Mouse (Mus musculus): ENCODE results near the gene Kcnj14. TPM values are rescaled to one million over a fixed set of nuclear protein-coding genes. Genes with fewer than 3 reads are reported as not detected.

Gene Kcnj14
- polyA plus RNA-seq, 1 experiment from 2014 or later, result 0.72 TPM

DNA sequence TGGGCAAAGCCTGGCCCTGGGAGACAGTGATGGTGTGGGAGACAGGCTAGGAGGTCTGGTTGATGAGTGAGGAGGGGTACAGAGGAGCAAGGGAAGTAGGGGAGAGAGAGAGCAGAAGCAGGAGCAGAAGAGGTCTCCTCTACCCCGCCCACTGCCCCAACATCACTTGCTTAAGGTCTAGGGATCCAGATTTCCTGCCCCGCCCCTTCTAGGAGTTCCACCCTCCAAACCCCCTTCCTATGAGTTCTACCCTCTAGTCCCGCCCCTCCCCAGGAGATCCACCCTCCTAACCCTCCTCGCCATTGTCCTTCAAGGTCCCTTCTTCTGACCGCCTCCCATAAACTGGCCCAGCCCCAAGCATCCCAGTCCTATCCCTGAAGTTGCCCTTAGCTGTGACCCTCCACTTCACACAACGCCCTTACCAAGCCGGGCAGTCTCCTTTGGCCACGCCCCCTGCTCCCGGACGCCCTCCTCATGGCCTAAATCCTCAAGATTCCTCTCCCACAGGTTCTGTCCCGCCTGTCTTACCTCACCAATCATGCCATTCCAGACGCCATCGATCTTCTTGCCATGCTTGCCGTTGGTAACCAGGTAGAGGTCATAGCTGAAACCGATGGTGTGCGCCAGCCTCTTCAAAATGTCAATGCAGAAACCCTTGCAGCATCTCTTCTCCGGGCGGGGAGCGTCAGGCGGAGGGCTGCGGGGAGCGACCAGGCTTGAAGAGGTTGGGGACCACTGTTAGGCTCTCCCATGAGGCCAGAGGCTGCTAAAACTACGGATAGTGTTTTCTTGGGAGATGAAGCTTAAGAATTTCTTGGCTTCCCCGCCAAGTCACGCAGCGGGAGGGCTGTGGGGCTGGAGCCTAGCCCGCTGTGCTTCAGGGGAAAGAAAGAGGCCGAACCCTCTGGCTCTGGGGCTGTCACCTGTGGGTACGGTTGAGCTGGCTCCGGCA lies 32.6 kb upstream of the Kcnj14 start:
- DNase-seq (ENCODE audit: low spot score), result peak; percentile 58
- H3K4me1 ChIP-seq, result peaks cover 50% of the 10 kb centered on the region
- H3K27me3 ChIP-seq (ENCODE audit: low read depth, poor library complexity, severe bottlenecking), result peaks cover 84% of the 10 kb centered on the region
- H3K36me3 ChIP-seq, result no peaks in the 10 kb centered on the region
- H3K4me3 ChIP-seq, result peak overlapping the region; percentile 52
- 1% methylated on average over 30 of the region's 30 CpGs for WGBS
- H3K27ac ChIP-seq (replicated peaks), result peak overlapping the region; percentile 61; the same call in 1 of the 2 replicates
- H3K9me3 ChIP-seq (replicated peaks), result no peaks in the 10 kb centered on the region

DNA sequence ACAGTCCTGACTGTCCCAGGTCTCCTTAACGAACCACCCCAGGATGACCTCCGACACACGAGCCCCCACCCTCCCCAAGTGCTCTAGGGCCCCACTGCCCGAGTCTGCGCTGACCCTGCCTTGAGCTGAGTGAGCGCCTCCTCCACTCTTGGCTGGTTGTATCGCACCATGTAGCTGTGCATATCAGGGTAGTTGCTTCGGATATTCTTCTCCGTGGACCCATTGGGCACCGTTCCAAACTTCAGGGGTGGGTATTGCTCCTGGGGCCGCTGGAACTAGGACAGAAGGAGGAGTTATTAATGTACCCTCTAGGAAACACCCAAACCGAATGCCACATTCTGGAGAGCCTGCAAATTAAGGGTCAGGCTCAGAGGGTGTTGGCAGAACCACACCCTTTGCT lies 28.5 kb upstream of the Kcnj14 start:
- H3K4me3 ChIP-seq, result no peak overlapping the region
- H3K4me1 ChIP-seq, result peaks cover 30% of the 10 kb centered on the region
- no peaks in the 10 kb centered on the region for H3K36me3 ChIP-seq
- peaks cover 56% of the 10 kb centered on the region for H3K27me3 ChIP-seq (ENCODE audit: low read depth, poor library complexity, severe bottlenecking)
- DNase-seq (ENCODE audit: low spot score), result no peak
- H3K27ac ChIP-seq (replicated peaks), result no peak overlapping the region
- 89% methylated on average over 12 of the region's 12 CpGs for WGBS
- no peaks in the 10 kb centered on the region for H3K9me3 ChIP-seq (replicated peaks)

DNA sequence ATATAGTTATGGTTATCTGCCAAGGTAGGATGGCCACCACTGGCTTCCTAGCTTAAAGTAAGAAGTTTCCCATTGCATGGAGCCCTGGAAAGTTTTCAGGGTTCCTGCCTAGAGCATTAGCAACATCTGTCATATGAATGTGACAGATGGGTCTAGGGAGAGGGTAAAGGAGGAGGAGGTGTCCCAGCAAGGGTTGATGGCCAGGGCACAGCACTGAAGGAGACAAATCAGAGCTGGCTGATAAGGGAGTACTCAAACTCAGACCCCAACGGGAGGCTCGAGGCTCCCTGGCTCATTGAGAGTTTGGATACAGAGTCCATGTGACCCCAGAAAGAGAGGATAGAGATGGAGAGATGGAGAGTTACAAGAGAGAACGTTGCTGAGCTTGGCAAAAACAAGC lies 26.1 kb upstream of the Kcnj14 start:
- no peak overlapping the region for H3K27ac ChIP-seq (replicated peaks)
- H3K9me3 ChIP-seq (replicated peaks), result no peaks in the 10 kb centered on the region
- DNase-seq (ENCODE audit: low spot score), result no peak
- WGBS, result 75% methylated on average over 3 of the region's 3 CpGs
- H3K27me3 ChIP-seq (ENCODE audit: low read depth, poor library complexity, severe bottlenecking), result peaks cover 36% of the 10 kb centered on the region
- H3K36me3 ChIP-seq, result no peaks in the 10 kb centered on the region
- H3K4me3 ChIP-seq, result no peak overlapping the region
- peaks cover 17% of the 10 kb centered on the region for H3K4me1 ChIP-seq

DNA sequence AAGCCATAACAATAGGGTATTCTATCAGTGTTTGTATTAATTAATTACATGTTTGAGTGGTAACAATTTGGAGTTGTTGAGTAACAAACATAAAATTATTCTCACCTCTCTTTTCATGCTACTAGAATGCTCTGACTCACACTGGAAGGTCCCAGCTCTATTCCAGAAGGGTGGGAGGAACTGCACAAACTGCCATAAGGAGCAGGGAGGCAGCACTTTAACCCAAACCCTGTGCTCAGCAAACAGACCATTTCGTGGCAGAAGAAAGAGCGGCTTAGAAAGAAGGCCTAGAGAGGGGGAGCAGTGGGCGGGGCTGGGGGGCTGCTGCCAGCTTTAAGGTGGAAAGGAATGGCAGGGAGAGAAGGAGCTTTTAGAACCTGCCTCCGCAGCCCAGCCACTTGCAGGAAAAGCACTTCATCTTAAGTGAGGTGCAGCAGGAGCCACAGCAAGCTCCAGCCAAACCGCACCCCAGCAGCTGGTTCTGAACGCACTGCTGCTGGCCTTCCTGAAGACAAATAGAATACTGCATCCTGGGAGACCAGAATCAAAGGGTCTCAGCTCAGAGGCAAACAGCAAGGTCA lies 24.0 kb upstream of the Kcnj14 start:
- no peak for DNase-seq (ENCODE audit: low spot score)
- WGBS, result 5% methylated on average over 6 of the region's 6 CpGs
- H3K4me1 ChIP-seq, result peaks cover 17% of the 10 kb centered on the region
- no peaks in the 10 kb centered on the region for H3K36me3 ChIP-seq
- H3K9me3 ChIP-seq (replicated peaks), result no peaks in the 10 kb centered on the region
- peak overlapping the region; percentile 78 for H3K27ac ChIP-seq (replicated peaks)
- peak overlapping the region; percentile 29 for H3K4me3 ChIP-seq
- peaks cover 17% of the 10 kb centered on the region for H3K27me3 ChIP-seq (ENCODE audit: low read depth, poor library complexity, severe bottlenecking)

DNA sequence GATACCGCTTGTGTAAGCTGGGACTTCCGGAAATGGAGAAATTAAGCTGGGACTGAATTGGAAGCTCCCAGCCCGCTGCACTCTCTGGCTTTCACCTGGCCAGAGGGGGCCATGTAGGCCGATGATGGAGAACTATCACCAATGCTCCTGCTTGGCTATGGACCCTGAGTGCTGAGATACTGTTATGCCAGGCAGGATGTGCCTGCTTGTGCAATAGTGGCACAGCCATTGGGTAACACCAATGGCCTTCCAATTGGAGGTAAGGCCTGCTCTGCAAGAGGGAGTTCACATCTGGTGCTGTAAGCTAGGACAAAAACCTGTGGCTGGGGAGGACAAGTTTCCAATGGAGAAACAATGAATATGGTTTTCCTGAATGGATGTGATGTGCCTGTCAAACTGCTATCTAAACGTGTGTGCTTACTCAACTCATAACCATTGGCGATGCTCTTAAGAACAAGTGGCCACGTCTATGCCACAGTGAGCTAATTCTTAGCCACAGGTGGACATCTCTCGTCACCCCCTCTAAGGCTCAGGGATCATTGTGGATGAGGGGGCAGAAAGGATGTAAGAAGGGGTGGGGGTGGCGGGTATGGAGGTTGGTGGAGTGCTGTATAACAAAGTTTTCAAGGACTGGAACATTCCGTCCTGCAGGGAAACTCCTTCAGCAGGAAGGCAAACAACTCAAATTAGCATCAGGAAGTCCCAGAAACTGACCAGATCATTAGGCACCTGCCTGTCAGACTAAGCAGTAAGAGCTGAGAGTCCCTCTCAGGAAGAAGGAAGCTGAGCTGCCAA lies 18.6 kb upstream of the Kcnj14 start:
- Histone ChIP-seq H3K4me3 (no peak overlapping the region), H3K27ac (replicated peaks) (no peak overlapping the region), H3K27me3 (ENCODE audit: low read depth, poor library complexity, severe bottlenecking) (peaks cover 12% of the 10 kb centered on the region; the same call in 1 of the 2 replicates), H3K36me3 (no peaks in the 10 kb centered on the region), H3K4me1 (peaks cover 4% of the 10 kb centered on the region), H3K9me3 (replicated peaks) (no peaks in the 10 kb centered on the region)
- WGBS, result 86% methylated on average over 10 of the region's 10 CpGs
- DNase-seq (ENCODE audit: low spot score), result no peak

DNA sequence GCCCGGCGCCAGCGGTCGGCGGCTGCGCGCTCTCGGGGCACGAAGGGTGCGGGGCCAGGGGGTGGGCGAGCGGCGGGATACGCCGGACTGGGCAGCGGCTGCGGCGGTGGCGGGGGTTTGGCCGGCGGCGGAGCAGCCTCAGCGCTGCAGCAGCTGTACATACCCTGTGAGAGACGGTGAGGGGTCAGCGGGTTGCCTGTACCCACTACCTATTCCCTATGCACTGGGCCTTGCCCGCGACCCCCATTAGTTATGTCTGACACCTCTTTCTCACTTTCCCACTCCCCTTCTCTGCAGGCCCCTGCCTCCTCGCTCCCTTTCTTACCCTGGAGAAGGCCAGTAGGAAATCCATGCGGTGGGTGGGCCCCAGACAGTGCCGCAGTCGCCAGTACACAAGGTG lies 9.3 kb upstream of the Kcnj14 start:
- Histone ChIP-seq H3K9me3 (replicated peaks) (no peaks in the 10 kb centered on the region), H3K36me3 (peaks cover 9% of the 10 kb centered on the region), H3K27me3 (ENCODE audit: low read depth, poor library complexity, severe bottlenecking) (peaks cover 71% of the 10 kb centered on the region), H3K4me3 (peak overlapping the region; percentile 47), H3K4me1 (peaks cover 43% of the 10 kb centered on the region), H3K27ac (replicated peaks) (0 out of 2 replicates have a peak overlapping the region, but pooled peaks have one; percentile 42)
- no peak for DNase-seq (ENCODE audit: low spot score)
- 3% methylated on average over 28 of the region's 31 CpGs for WGBS

DNA sequence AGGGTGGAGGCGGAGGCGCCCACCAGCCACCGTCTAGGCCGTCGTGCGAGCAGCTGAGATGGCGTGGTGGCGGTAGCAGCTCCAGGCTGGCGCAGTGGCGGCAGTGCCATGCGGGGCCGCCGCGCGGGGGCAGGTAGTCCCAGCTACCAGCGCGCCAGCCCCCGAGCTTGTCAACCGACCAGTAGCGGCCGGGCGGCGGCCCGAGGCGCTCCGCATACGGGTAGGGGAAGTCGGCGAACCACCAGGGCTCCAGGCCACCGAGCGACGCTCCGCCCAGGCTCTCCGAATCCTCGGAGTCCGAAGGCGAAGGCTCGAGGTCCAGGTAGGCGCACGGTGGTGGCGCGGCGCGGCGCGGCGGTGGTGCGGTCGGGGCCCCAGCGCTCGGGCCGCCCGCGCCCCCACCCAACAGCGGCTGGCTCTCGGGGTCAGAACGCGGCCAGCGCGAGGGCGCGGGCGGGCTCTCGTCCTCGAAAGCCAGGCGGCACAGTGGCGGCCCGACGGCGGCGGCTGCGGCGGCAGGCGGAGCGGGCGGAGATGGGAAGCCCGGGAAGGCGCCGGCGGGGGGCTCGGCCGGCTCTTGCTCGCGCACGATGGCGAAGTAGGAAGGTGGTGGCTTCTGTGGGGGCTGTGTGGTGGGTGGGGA lies 8.7 kb upstream of the Kcnj14 start:
- H3K27me3 ChIP-seq (ENCODE audit: low read depth, poor library complexity, severe bottlenecking), result peaks cover 71% of the 10 kb centered on the region
- peaks cover 44% of the 10 kb centered on the region for H3K4me1 ChIP-seq
- no peaks in the 10 kb centered on the region for H3K9me3 ChIP-seq (replicated peaks)
- H3K4me3 ChIP-seq, result peak overlapping the region; percentile 47
- WGBS, result 1% methylated on average over 86 of the region's 86 CpGs
- H3K27ac ChIP-seq (replicated peaks), result peak overlapping the region; percentile 42; the same call in 1 of the 2 replicates
- H3K36me3 ChIP-seq, result peaks cover 16% of the 10 kb centered on the region
- peak; percentile 36 for DNase-seq (ENCODE audit: low spot score)

DNA sequence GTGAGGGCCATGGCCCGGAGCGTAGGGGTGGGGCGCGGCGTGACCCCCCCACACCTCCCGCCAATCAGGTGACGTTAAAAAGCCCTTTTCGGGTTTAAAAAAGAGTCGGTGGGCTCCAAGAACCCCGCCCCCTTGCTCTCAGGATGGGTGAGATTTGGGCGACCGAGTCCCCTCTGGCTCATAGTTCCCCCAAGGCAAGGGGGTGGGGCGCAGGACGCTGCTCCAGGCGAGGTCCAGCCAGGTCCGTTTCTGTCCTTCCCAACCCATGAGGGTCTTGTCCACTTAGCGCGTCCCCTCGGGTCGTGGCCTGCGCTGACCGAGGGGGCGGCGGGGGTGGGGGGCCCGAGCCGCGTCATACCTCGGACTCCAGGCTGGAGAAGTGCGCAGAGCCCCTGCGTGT lies 7.8 kb upstream of the Kcnj14 start:
- H3K27me3 ChIP-seq (ENCODE audit: low read depth, poor library complexity, severe bottlenecking), result peaks cover 66% of the 10 kb centered on the region
- WGBS, result 9% methylated on average over 30 of the region's 30 CpGs
- H3K36me3 ChIP-seq, result peaks cover 24% of the 10 kb centered on the region
- no peak overlapping the region; the same call in 1 of the 2 replicates for H3K27ac ChIP-seq (replicated peaks)
- H3K9me3 ChIP-seq (replicated peaks), result no peaks in the 10 kb centered on the region
- DNase-seq (ENCODE audit: low spot score), result no peak
- peaks cover 44% of the 10 kb centered on the region for H3K4me1 ChIP-seq
- H3K4me3 ChIP-seq, result peak overlapping the region; percentile 47

DNA sequence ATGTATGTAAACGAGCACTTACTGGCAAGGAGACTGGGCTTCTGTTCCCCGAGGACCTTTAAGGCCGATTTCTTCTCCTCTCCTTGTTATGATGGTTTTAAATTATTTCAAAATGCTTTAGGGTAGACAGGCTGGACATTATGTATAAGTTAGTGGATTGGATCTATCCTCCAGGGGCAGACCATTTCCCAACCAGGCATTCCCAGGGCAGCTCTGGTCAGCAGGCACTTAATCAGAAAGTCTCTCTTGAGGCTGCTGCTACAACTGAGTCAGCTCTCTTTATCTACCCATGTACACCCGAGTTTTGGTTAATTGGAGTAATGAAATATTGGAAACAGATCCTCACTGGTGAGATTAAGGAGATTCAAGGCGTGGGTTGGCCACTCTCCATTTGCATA lies 6.5 kb upstream of the Kcnj14 start:
- peak overlapping the region; percentile 83 for H3K27ac ChIP-seq (replicated peaks)
- peak overlapping the region; percentile 89 for H3K4me3 ChIP-seq
- 24% methylated on average over 5 of the region's 5 CpGs for WGBS
- peaks cover 37% of the 10 kb centered on the region for H3K36me3 ChIP-seq
- H3K9me3 ChIP-seq (replicated peaks), result no peaks in the 10 kb centered on the region
- no peak for DNase-seq (ENCODE audit: low spot score)
- peaks cover 52% of the 10 kb centered on the region for H3K27me3 ChIP-seq (ENCODE audit: low read depth, poor library complexity, severe bottlenecking)
- peaks cover 44% of the 10 kb centered on the region for H3K4me1 ChIP-seq

DNA sequence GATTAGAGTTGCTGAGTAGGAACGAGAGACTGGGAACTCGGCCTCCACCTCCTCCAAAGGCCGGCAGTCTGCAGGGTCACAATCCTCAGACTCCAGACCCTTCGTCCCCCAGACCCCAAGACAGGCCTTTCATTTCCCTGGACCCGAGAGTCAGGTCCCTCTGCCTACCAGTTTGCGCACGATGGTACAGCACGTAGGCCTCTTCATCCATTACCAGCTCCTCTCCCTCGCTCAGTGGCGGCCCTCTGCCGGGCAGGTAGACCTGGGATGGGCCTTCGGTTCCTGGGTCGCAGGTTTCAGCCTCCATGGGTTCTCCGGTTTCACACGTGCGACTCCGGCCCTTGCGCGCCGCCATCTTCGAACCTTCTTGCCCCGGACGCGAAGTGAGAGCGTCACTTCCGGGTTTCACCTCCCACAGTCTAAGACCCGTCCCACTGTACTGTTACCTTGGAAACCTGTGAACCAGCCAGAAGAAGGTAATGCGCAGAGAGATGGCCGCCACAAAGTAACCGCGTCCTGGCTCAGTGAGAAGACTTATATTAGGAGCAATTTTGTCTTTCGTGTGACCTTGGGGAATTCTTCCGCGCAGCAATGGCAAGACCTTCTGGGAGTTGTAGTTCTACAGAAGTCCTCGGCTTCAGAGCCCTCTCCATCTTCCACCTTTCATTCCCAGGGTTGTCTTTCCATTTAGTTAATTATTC lies 6.0 kb upstream of the Kcnj14 start, which contains the start of gene Grwd1:
Gene Grwd1, minus strand, starts transcription at position 518 of the 701 bp plus-strand sequence.
- Histone ChIP-seq H3K4me3 (peak within 1 kb of the TSS; percentile 89), H3K27me3 (ENCODE audit: low read depth, poor library complexity, severe bottlenecking) (peaks cover 47% of the 10 kb centered on the region), H3K4me1 (peaks cover 44% of the 10 kb centered on the region), H3K9me3 (replicated peaks) (no peaks in the 10 kb centered on the region), H3K36me3 (peaks cover 43% of the 10 kb centered on the region), H3K27ac (replicated peaks) (peak within 1 kb of the TSS; percentile 83)
- peak; percentile 89 for DNase-seq (ENCODE audit: low spot score)
- under 1% methylated on average over 35 of the region's 35 CpGs for WGBS

DNA sequence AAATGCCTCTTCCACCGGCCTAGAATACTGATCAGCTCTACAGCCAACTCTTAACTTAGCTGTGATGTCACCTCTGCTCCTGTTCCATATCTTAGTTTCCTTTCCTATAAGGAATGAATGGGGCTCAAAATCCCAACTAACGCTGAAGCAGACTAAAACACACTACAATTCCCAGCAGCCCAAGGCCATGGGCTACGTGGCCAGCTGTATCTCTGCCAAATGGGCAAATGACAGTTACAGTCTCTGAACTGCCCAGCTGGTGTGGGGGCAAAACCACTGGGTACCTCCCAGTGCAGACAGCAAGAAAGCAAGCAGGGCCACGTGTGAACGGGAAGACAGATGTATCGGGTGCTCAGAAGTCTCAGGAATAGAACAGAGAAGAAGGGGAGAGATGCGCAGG lies 2.0 kb upstream of the Kcnj14 start:
- H3K27ac ChIP-seq (replicated peaks), result no peak overlapping the region
- WGBS, result 94% methylated on average over 7 of the region's 7 CpGs
- peaks cover 9% of the 10 kb centered on the region for H3K27me3 ChIP-seq (ENCODE audit: low read depth, poor library complexity, severe bottlenecking)
- H3K4me3 ChIP-seq, result no peak overlapping the region
- no peaks in the 10 kb centered on the region for H3K9me3 ChIP-seq (replicated peaks)
- H3K4me1 ChIP-seq, result peaks cover 23% of the 10 kb centered on the region
- peaks cover 80% of the 10 kb centered on the region for H3K36me3 ChIP-seq
- no peak for DNase-seq (ENCODE audit: low spot score)
